Mouse (Mus musculus) c-Kit-positive CD71-negative TER-119-negative erythroid progenitor cells, embryonic 14.5 days (primary cell): Measurements from ENCODE around the gene Tas2r143.

Experiments
- DNase-seq: peaks from one replicate; pipeline ENCODE4 v3.0.0-alpha.2; 2013; ENCODE audit warnings: low read depth

Tas2r143 gene

DNA sequence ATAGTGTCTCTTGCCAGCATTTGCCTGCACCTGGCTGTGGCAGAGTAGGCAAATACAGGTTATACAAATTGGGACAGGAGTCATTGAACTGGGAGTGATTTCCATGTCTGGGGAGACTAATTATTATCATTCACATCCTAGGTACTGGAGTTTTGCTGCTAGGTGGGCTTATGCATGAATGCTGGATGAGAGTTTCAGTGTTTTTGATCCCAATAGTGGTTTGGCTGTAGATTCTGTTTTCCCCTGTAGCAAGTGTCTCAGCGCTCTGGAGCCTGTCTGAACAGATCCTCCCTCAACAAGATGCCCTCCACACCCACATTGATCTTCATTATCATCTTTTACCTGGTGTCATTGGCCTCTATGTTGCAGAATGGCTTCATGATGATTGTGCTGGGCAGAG lies at the start of gene Tas2r143:
Gene Tas2r143, plus strand, starts transcription at position 301 of the 400 bp plus-strand sequence.
- DNase-seq: no peak

GRCm38 (mm10) chr6:42350968-42351775 lies 48.9 kb upstream of the Tas2r143 start:
- DNase-seq: no peak

DNA sequence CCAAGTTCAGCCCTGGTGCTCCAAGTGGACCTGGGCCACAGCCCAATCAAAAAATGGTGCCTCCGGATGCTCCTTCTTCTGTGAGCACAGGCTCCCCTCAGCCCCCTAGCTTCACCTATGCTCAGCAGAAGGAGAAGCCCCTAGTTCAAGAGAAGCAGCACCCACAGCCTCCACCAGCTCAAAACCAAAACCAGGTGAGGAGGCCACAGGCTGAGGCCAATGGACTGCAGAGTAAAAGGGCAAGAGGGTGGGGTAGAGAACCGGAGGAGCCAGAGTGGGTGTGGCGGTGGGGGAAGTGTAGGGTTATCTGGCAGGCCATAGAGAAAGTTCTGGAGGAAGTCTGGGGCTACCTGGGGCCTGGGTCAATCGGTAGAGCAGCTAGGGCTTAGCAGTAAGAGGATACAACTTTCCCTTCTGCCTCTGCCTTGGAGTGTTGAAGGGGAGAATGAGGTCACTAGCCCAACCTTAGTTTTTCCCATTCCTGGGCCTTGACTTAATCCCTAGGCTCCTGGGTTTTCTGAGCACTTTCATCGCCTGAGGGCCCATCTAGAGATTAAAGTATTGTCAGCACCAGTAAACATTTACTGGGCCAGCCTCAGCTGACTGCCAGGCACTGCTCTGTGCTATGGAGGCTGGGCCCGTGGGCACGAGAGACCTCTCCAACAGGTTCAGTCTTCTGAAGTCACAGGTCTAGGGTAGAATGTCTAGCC lies 48.1 kb upstream of the Tas2r143 start:
- no peak for DNase-seq

DNA sequence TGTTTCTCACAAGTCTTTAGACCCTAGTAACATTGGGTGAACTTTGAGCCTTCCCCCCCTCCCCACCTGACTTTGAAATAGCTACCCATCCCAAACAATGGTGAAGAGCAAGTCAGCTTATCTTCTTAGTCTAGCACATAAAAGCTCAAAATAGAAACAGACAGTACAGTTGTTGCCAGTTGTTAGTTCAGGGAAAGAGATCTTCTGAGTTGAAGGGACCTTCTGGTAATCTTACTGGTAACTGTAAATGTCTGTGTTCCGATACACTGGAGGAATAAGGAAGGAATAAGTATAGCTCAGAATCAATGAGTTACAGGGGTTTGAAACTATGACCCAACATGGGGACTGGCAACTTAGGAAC lies 47.6 kb upstream of the Tas2r143 start:
- no peak for DNase-seq

GRCm38 (mm10) chr6:42353180-42353579 lies 46.9 kb upstream of the Tas2r143 start:
- DNase-seq: peak; percentile 64

DNA sequence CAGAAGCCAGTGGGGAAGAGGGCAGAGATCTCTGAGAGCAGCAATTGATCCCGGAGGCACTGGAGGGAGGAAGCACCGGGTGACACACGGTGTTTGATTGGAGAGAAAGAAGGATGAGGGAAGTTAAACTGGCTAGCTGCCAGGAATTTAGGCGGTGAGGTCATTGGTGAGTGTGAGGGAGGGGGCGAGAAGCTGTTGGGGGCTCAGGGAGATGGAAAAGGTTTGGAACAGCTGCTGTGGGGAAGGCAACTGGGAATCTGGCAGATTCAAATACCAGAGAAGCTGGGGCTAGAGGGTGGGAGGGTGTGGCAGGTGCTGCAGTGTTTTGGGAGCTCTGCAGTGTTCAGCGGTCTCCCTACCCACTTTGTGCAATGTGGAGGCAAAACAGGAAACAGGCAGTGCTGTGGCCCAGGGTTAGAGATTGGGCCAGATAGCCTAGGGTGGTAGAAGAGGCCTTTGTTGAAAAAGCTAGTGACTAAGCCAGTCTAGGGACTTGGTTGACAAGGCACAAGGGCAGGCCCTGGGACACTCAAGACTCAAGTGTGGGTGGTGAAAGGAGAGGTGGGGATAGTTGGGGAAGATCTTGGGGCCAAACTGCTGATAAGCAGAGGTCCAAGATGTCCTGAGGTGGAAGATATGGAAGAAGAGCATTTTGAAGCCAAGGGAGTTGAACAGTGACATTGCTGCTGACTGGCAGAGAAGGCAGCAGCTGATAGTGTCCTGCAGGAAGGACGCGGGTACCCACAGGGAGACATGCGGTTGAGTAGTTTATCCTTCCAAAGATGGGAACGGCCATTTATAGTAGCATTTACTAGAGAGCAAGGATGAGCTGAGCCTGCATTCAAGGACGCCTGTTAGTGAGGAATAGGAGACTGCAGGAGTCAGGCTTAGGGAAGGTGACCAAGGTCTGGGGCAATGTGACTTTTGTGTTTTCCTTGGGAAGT lies 45.7 kb upstream of the Tas2r143 start:
- no peak for DNase-seq

GRCm38 (mm10) chr6:42355366-42355765 lies 44.7 kb upstream of the Tas2r143 start:
- DNase-seq: no peak

DNA sequence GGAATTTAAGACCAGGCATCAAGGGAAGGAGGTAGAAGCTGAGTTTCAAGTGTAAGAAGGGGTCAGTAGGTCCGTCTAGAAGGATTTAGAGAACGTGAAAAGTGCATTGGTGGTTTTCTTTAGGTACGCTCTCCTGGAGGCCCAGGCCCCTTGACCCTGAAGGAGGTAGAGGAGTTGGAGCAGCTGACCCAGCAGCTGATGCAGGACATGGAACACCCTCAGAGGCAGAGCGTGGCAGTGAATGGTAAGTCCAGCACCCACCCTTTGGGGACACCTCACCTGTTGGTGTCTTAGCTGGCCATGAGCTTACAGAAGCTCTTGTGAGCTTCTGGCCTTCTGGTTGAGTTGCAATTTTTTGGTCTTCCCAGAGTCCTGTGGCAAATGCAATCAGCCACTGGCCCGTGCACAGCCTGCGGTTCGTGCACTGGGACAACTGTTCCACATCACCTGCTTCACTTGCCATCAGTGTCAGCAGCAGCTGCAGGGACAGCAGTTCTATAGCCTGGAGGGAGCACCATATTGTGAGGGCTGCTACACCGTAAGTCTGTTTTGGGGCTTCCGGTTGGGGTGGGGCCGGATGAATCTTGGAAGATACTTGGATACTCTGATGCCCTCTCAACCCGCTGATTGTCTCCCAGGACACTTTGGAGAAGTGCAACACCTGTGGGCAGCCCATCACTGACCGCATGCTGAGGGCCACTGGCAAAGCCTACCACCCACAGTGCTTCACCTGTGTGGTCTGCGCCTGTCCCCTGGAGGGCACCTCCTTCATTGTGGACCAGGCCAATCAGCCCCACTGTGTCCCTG lies 44.0 kb upstream of the Tas2r143 start:
- DNase-seq: no peak

DNA sequence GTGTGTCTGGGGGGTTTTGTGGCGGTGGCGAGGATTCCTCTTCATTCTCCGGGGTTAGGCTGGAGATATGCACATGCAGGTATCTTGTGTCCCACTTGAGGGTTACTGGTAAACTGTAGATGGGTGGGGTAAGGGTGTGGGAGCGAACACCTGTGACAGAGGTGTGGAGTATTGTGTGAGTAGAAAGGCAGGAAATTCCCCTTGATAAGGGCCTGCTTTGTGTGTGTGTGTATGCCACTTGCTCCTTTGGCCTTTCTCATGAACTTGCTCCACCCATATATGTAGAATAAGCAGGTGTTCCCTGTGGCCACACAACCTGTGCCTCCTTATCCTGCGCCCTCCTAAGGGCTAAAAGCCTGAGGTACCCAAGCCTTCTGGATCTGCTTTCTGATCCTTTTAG lies 43.1 kb upstream of the Tas2r143 start:
- DNase-seq: no peak

- no peak for DNase-seq
Measured at GRCm38 (mm10) chr6:42357901-42358300, 42.1 kb upstream of the Tas2r143 start.

- DNase-seq: no peak
Measured at GRCm38 (mm10) chr6:42358901-42359300, 41.1 kb upstream of the Tas2r143 start.

- DNase-seq: no peak
Measured at GRCm38 (mm10) chr6:42359364-42360147, 40.5 kb upstream of the Tas2r143 start.

GRCm38 (mm10) chr6:42360231-42360840 lies 39.7 kb upstream of the Tas2r143 start:
- no peak for DNase-seq

GRCm38 (mm10) chr6:42361041-42361895 lies 38.8 kb upstream of the Tas2r143 start:
- DNase-seq: no peak

DNA sequence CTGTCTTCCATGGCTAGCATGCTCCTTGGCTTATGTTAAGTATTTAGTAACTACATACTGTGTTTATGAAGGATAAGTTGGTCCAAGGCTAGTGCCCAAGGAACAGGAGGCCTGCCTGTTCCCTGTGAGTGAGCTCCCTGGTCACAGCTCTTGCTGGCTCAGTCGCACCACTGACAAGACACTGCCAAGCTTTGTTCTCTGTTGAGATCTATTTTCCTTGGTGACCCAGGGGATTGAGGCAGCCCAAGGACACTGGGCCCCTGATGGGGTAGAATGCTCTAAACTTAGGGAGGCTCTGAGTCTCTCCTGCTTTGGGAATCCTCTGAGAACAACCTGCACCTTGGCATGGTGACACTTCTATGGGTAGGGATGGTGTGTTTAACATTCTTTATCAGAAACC lies 38.0 kb upstream of the Tas2r143 start:
- DNase-seq: no peak

DNA sequence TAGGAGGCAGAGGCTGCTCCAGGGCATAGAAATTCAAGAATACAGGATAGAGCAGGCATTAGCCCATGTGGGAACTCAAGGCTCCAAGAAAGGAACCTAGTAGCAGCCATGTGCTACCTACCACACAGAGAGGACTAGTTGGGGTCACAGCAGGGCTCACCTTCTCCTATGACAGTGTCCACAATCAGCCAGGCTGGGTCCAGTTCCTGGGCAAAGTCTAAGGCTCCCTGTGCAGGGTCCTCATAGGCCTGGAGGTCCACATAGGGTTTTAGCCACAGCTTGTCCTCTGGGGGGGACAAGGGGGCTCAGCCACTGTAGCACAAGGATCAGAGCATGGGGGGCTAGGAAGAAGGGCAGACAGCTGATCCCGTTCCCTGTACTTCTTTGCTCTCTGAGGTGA lies 37.5 kb upstream of the Tas2r143 start:
- no peak for DNase-seq

- DNase-seq: no peak
Measured at GRCm38 (mm10) chr6:42362974-42363373, 37.1 kb upstream of the Tas2r143 start.

GRCm38 (mm10) chr6:42364066-42364465 lies 36.0 kb upstream of the Tas2r143 start:
- no peak for DNase-seq

DNA sequence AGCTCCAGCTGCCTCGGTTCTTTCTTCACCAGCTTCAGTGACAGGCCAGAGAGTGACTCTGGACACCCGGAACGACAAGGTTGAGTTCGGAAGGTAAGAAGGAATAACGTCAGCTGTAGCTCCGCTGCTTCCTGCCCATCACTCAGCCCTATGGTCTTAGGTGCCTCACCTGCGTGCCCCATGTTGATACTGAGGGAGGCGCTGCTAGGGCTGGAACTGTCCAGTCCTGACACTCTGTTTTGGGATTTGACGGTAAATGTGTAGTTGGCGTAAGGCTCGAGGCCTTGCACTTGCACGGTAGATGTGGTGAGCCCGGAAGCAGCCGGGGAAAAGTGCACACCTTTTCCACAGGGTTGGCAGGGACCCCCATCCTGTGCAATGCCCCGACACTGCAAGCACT lies 35.4 kb upstream of the Tas2r143 start:
- no peak for DNase-seq
